Mouse (Mus musculus): ENCODE data around the gene Actl10. TPM values are rescaled to one million over a fixed set of nuclear protein-coding genes. Genes with fewer than 3 reads are reported as not detected.

Gene Actl10
- polyA plus RNA-seq, 1 experiment from 2014 or later = 0.47 TPM

GRCm38 (mm10) chr2:154534704-154535270, 16.8 kb upstream of the Actl10 start:
- Histone ChIP-seq H3K4me1 (no peaks in the 10 kb centered on the region), H3K9me3 (no peaks in the 10 kb centered on the region), H3K27me3 (no peaks in the 10 kb centered on the region), H3K4me3 (no peak overlapping the region), H3K27ac (no peak overlapping the region), H3K9ac (no peak overlapping the region), H3K36me3 (peaks cover 78% of the 10 kb centered on the region), H3K4me2 (replicated peaks) (no peak overlapping the region)
- ATAC-seq (ENCODE audit: low FRiP score, low read depth) = no peak
- WGBS = 93% methylated on average over 12 of the region's 12 CpGs

- no peak overlapping the region for H3K9ac ChIP-seq
- peaks cover 58% of the 10 kb centered on the region for H3K36me3 ChIP-seq
- no peak for ATAC-seq (ENCODE audit: low FRiP score, low read depth)
- H3K27me3 ChIP-seq = no peaks in the 10 kb centered on the region
- no peaks in the 10 kb centered on the region for H3K9me3 ChIP-seq
- H3K4me3 ChIP-seq = no peak overlapping the region
- H3K4me1 ChIP-seq = no peaks in the 10 kb centered on the region
- 61% methylated on average over 2 of the region's 2 CpGs for WGBS
- no peak overlapping the region for H3K4me2 ChIP-seq (replicated peaks)
- H3K27ac ChIP-seq = no peak overlapping the region
Measured at GRCm38 (mm10) chr2:154538310-154538709, 13.3 kb upstream of the Actl10 start.

GRCm38 (mm10) chr2:154538710-154539109, 12.9 kb upstream of the Actl10 start:
- Histone ChIP-seq H3K4me1 (no peaks in the 10 kb centered on the region), H3K4me2 (replicated peaks) (no peak overlapping the region), H3K27me3 (no peaks in the 10 kb centered on the region), H3K9ac (no peak overlapping the region), H3K4me3 (no peak overlapping the region), H3K27ac (no peak overlapping the region), H3K36me3 (peaks cover 55% of the 10 kb centered on the region), H3K9me3 (no peaks in the 10 kb centered on the region)
- WGBS = 72% methylated on average over 3 of the region's 3 CpGs
- ATAC-seq (ENCODE audit: low FRiP score, low read depth) = no peak

- no peak overlapping the region for H3K4me3 ChIP-seq
- no peak overlapping the region for H3K9ac ChIP-seq
- no peaks in the 10 kb centered on the region for H3K4me1 ChIP-seq
Measured at GRCm38 (mm10) chr2:154539720-154540119, 11.9 kb upstream of the Actl10 start.

GRCm38 (mm10) chr2:154541630-154542029, 9.9 kb upstream of the Actl10 start:
- Histone ChIP-seq H3K9me3 (no peaks in the 10 kb centered on the region), H3K9ac (no peak overlapping the region)
- WGBS = 83% methylated on average over 2 of the region's 2 CpGs

More at GRCm38 (mm10) chr2:154539720-154540119, 11.9 kb upstream of the Actl10 start:
- H3K27ac ChIP-seq = no peak overlapping the region
- 78% methylated on average over 3 of the region's 3 CpGs for WGBS
- peaks cover 45% of the 10 kb centered on the region for H3K36me3 ChIP-seq
- H3K27me3 ChIP-seq = no peaks in the 10 kb centered on the region
- H3K4me2 ChIP-seq (replicated peaks) = no peak overlapping the region
- no peak for ATAC-seq (ENCODE audit: low FRiP score, low read depth)
- H3K9me3 ChIP-seq = no peaks in the 10 kb centered on the region

GRCm38 (mm10) chr2:154543567-154544347, 7.8 kb upstream of the Actl10 start:
- ATAC-seq (ENCODE audit: low FRiP score, low read depth) = no peak
- H3K36me3 ChIP-seq = peaks cover 13% of the 10 kb centered on the region
- H3K4me3 ChIP-seq = no peak overlapping the region

More at GRCm38 (mm10) chr2:154541630-154542029, 9.9 kb upstream of the Actl10 start:
- no peak for ATAC-seq (ENCODE audit: low FRiP score, low read depth)
- Histone ChIP-seq H3K36me3 (peaks cover 26% of the 10 kb centered on the region), H3K4me2 (replicated peaks) (no peak overlapping the region), H3K27me3 (no peaks in the 10 kb centered on the region), H3K4me3 (no peak overlapping the region), H3K4me1 (no peaks in the 10 kb centered on the region), H3K27ac (no peak overlapping the region)

GRCm38 (mm10) chr2:154546711-154547110, 4.9 kb upstream of the Actl10 start, which contains the start of gene 1700003F12Rik:
Gene 1700003F12Rik (plus strand): TSS chr2:154547085.
- Histone ChIP-seq H3K36me3 (peaks cover 3% of the 10 kb centered on the region; the same call in 1 of the 2 replicates), H3K4me3 (no peak within 1 kb of the TSS), H3K4me1 (peaks cover 14% of the 10 kb centered on the region), H3K4me2 (replicated peaks) (no peak within 1 kb of the TSS), H3K27me3 (peaks cover 27% of the 10 kb centered on the region), H3K27ac (no peak within 1 kb of the TSS), H3K9me3 (no peaks in the 10 kb centered on the region), H3K9ac (no peak within 1 kb of the TSS)
- no peak for ATAC-seq (ENCODE audit: low FRiP score, low read depth)
- WGBS = 85% methylated on average over 10 of the region's 10 CpGs

More at GRCm38 (mm10) chr2:154543567-154544347, 7.8 kb upstream of the Actl10 start:
- H3K9ac ChIP-seq = no peak overlapping the region
- 88% methylated on average over 9 of the region's 9 CpGs for WGBS
- H3K4me1 ChIP-seq = no peaks in the 10 kb centered on the region
- no peak overlapping the region for H3K27ac ChIP-seq
- peaks cover 2% of the 10 kb centered on the region; the same call in 1 of the 2 replicates for H3K27me3 ChIP-seq
- H3K9me3 ChIP-seq = no peaks in the 10 kb centered on the region
- H3K4me2 ChIP-seq (replicated peaks) = no peak overlapping the region

- H3K27me3 ChIP-seq = peaks cover 39% of the 10 kb centered on the region
- ATAC-seq (ENCODE audit: low FRiP score, low read depth) = no peak
- H3K9me3 ChIP-seq = no peaks in the 10 kb centered on the region
- H3K9ac ChIP-seq = no peak overlapping the region
- H3K4me1 ChIP-seq = peaks cover 26% of the 10 kb centered on the region
- WGBS = 58% methylated on average over 3 of the region's 3 CpGs
- peak overlapping the region; percentile 90; the same call in 1 of the 2 replicates for H3K4me2 ChIP-seq (replicated peaks)
- no peaks in the 10 kb centered on the region for H3K36me3 ChIP-seq
- no peak overlapping the region; the same call in 1 of the 2 replicates for H3K4me3 ChIP-seq
- H3K27ac ChIP-seq = no peak overlapping the region
Measured at GRCm38 (mm10) chr2:154548688-154549087, 2.9 kb upstream of the Actl10 start.

- WGBS = 3% methylated on average over 42 of the region's 48 CpGs
- Histone ChIP-seq H3K4me3 (peak overlapping the region; percentile 50), H3K36me3 (no peaks in the 10 kb centered on the region), H3K4me2 (replicated peaks) (peak overlapping the region; percentile 90), H3K9ac (peak overlapping the region; percentile 62), H3K9me3 (no peaks in the 10 kb centered on the region), H3K27ac (no peak overlapping the region), H3K4me1 (peaks cover 26% of the 10 kb centered on the region), H3K27me3 (peaks cover 39% of the 10 kb centered on the region)
- ATAC-seq (ENCODE audit: low FRiP score, low read depth) = peak; percentile 74
Measured at GRCm38 (mm10) chr2:154549127-154549885, 2.3 kb upstream of the Actl10 start.

- Histone ChIP-seq H3K4me1 (peaks cover 26% of the 10 kb centered on the region), H3K9ac (no peak overlapping the region), H3K4me2 (replicated peaks) (peak overlapping the region; percentile 90), H3K36me3 (no peaks in the 10 kb centered on the region), H3K9me3 (no peaks in the 10 kb centered on the region), H3K4me3 (peak overlapping the region; percentile 50), H3K27me3 (peaks cover 39% of the 10 kb centered on the region), H3K27ac (no peak overlapping the region)
- WGBS = 17% methylated on average over 19 of the region's 20 CpGs
- no peak for ATAC-seq (ENCODE audit: low FRiP score, low read depth)
Measured at GRCm38 (mm10) chr2:154549886-154550189, 1.7 kb upstream of the Actl10 start.

GRCm38 (mm10) chr2:154550937-154551336, 639 bp upstream of the Actl10 start:
- H3K27ac ChIP-seq = no peak overlapping the region
- no peak overlapping the region for H3K9ac ChIP-seq
- 80% methylated on average over 2 of the region's 2 CpGs for WGBS
- H3K4me2 ChIP-seq (replicated peaks) = no peak overlapping the region
- no peaks in the 10 kb centered on the region for H3K36me3 ChIP-seq
- peaks cover 39% of the 10 kb centered on the region for H3K27me3 ChIP-seq
- H3K9me3 ChIP-seq = no peaks in the 10 kb centered on the region
- no peak for ATAC-seq (ENCODE audit: low FRiP score, low read depth)
- H3K4me1 ChIP-seq = peaks cover 26% of the 10 kb centered on the region
- no peak overlapping the region for H3K4me3 ChIP-seq

GRCm38 (mm10) chr2:154551927-154552326, 351 bp downstream of the Actl10 start:
- no peak overlapping the region for H3K27ac ChIP-seq
- H3K9ac ChIP-seq = peak overlapping the region; percentile 36
- peak overlapping the region; percentile 19 for H3K4me3 ChIP-seq
- no peaks in the 10 kb centered on the region for H3K9me3 ChIP-seq
- H3K4me2 ChIP-seq (replicated peaks) = peak overlapping the region; percentile 55
- peaks cover 27% of the 10 kb centered on the region for H3K4me1 ChIP-seq
- ATAC-seq (ENCODE audit: low FRiP score, low read depth) = peak; percentile 5; the same call in 1 of the 2 replicates
- 28% methylated on average over 21 of the region's 21 CpGs for WGBS
- peaks cover 39% of the 10 kb centered on the region for H3K27me3 ChIP-seq
- no peaks in the 10 kb centered on the region for H3K36me3 ChIP-seq

Data from limb, embryonic 13.5 days (tissue).